Mouse (Mus musculus) layer of hippocampus, postnatal 14 days (tissue): ENCODE measurements around the gene Tex35. TPM values are rescaled to one million over a fixed set of nuclear protein-coding genes. Genes with fewer than 3 reads are reported as not detected.

Experiments
- DNase-seq, 2 experiments: peaks; one replicate each; pipeline ENCODE4 v3.0.0; 2021 to 2022; ENCODE audit warnings: low spot score in 2 of 2, mixed read lengths in 1 of 2
- total RNA-seq, 2 experiments: library from RNA; stranded (reverse); gene quantifications; 2 replicates each; pipeline ENCODE4 v1.2.3; 2021

Gene Tex35
- total RNA-seq, 2 experiments from 2014 or later, result not detected

- no peak for DNase-seq
These were observed 26.5 kb downstream of the Tex35 start for GRCm38 (mm10) chr1:157081999-157082398.

GRCm38 (mm10) chr1:157081076-157081804 is 27.2 kb downstream of the Tex35 start:
- no peak for DNase-seq

- DNase-seq, result no peak
These were observed 28.4 kb downstream of the Tex35 start for GRCm38 (mm10) chr1:157080071-157080470.

GRCm38 (mm10) chr1:157079384-157080025 is 29.0 kb downstream of the Tex35 start:
- DNase-seq, result no peak

- peak; percentile 90 to 92 for DNase-seq
These were observed 31.4 kb downstream of the Tex35 start for GRCm38 (mm10) chr1:157076781-157077705.

- peak; percentile 87 to 88 for DNase-seq
These were observed 32.2 kb downstream of the Tex35 start for GRCm38 (mm10) chr1:157076257-157076656.

GRCm38 (mm10) chr1:157074937-157075336 is 33.5 kb downstream of the Tex35 start:
- no peak for DNase-seq

GRCm38 (mm10) chr1:157074371-157074770 is 34.1 kb downstream of the Tex35 start:
- no peak for DNase-seq

GRCm38 (mm10) chr1:157073592-157073991 is 34.9 kb downstream of the Tex35 start:
- no peak for DNase-seq

- DNase-seq, result no peak
These were observed 39.2 kb downstream of the Tex35 start for GRCm38 (mm10) chr1:157069181-157069828.

GRCm38 (mm10) chr1:157068316-157068715 is 40.2 kb downstream of the Tex35 start:
- DNase-seq, result no peak

- no peak for DNase-seq
These were observed 42.4 kb downstream of the Tex35 start for GRCm38 (mm10) chr1:157065819-157066730.

GRCm38 (mm10) chr1:157063318-157064115 is 45.0 kb downstream of the Tex35 start:
- no peak for DNase-seq

GRCm38 (mm10) chr1:157062445-157062825 is 46.0 kb downstream of the Tex35 start:
- no peak for DNase-seq

- no peak for DNase-seq
These were observed 46.6 kb downstream of the Tex35 start for GRCm38 (mm10) chr1:157061800-157062444.

- no peak for DNase-seq
These were observed 47.3 kb downstream of the Tex35 start for GRCm38 (mm10) chr1:157061170-157061569.

GRCm38 (mm10) chr1:157060441-157061135 is 47.9 kb downstream of the Tex35 start:
- DNase-seq, result no peak

GRCm38 (mm10) chr1:157055901-157056300 is 52.6 kb downstream of the Tex35 start:
- no peak for DNase-seq
